ENCODE assay signal across 8 mouse cellular contexts in the genomic region with DNA sequence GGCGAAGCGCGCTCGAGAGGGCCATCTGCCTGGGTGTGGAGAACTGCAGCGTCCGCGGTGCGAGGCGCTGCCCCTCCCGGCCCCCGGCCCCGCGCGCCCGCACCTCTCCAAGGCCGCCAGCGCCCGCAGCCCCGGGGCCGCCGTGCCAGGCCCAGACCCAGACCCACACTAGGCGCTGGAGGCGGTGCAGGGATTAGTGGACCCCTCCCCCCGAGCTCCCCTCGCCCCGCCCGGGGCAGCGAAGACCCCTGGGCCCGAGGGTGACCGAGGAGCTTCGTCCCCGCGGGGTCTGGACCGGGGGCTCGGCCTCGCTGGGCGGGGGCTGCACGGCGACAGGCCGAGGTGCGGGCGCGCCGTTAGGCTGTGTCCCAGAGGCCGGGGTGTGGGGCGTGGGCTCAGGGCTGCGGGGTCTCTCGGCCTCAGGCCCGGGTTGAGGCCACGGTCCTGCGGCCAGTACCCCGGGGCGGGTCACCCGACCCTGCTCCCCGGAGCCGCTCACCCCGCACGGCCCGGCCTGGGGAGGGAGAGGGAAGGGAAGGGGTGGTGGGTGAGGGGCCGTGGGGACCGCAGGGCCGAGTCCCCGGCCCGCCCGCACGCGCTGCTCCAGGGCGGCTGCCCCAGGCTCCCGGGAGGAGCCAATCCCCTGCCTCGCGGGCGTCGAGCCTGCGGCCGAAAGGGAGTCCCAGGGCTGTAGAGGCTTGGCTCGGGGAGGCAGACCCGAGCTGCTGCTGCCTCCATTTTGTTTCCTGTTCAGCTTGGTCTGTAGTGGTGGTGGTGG. TPM values are rescaled to one million over a fixed set of nuclear protein-coding genes. Genes with fewer than 3 reads are reported as not detected.
A peak's percentile ranks its signal among the peaks of the same experiment; 100 is the strongest.
DNase-seq lines count a peak whose midpoint lies in the region.

No protein-coding gene starts in this region.

- H3K27ac ChIP-seq in hindbrain, embryonic 10.5 days = peak overlapping the region; percentile 100

- no peaks in the 10 kb centered on the region for H3K9me3 ChIP-seq in hindbrain, embryonic 10.5 days

- peak; percentile 79 for DNase-seq in adrenal gland, postnatal 14 days
- peak; percentile 82 to 88 for DNase-seq in cerebellum, postnatal 25 days
- peak; percentile 30 to 65 for DNase-seq in frontal cortex, postnatal 10 days (ENCODE audit: low spot score in 2 of 2)
- peak; percentile 84 for DNase-seq in hindbrain, embryonic 10.5 days (ENCODE audit: low spot score)
- DNase-seq in layer of hippocampus, postnatal 10 days (ENCODE audit: low spot score in 2 of 2) = peak; percentile 67 to 73
- peak; percentile 34 for DNase-seq in lung, postnatal 36 days
- DNase-seq in retina, embryonic 14.5 days (ENCODE audit: low spot score) = peak; percentile 78
- no peak for DNase-seq in MN1 (ENCODE audit: low spot score)

- peaks cover 48% of the 10 kb centered on the region for H3K4me1 ChIP-seq in hindbrain, embryonic 10.5 days (replicated peaks)

- peak overlapping the region; percentile 89 for H3K4me3 ChIP-seq in hindbrain, embryonic 10.5 days

- no peaks in the 10 kb centered on the region for H3K27me3 ChIP-seq in hindbrain, embryonic 10.5 days (ENCODE audit: insufficient read depth, poor library complexity, severe bottlenecking)

- under 1% methylated on average over 77 of the region's 77 CpGs for WGBS in hindbrain, embryonic 10.5 days

- H3K36me3 ChIP-seq in hindbrain, embryonic 10.5 days = peaks cover 23% of the 10 kb centered on the region

RNA-seq across cellular contexts. Expression of a gene that starts 0.8 kb away (rescaled TPM):
- total RNA-seq in adrenal gland, postnatal 14 days (2021) = 120 and 132 TPM in 2 replicates
- polyA plus RNA-seq in hindbrain, embryonic 10.5 days (2016; fragmentation: Nextera tagmentation; extraction: Ambion mirVana) = 69.3 and 73.9 TPM in 2 replicates
- total RNA-seq in layer of hippocampus, postnatal 10 days (2021) = 100 to 1,000 TPM; 153 to 156 TPM

RNA-seq across cellular contexts. Expression of a gene that starts 57.9 kb away (rescaled TPM):
- total RNA-seq in adrenal gland, postnatal 14 days (2021) = 39.2 and 46.7 TPM in 2 replicates
- polyA plus RNA-seq in hindbrain, embryonic 10.5 days (2016; fragmentation: Nextera tagmentation; extraction: Ambion mirVana) = 0.67 and 1.3 TPM in 2 replicates
- total RNA-seq in layer of hippocampus, postnatal 10 days (2021) = under 1 TPM; 0.41 to 0.58 TPM

Comparison
In these comparisons a context has a peak if more than half of its experiments do, and no peak if none do; other contexts are left out.
1. RNA of a gene that starts 57.9 kb away (total RNA-seq): 39.2 to 46.7 TPM in adrenal gland, postnatal 14 days; 0.41 to 0.58 TPM in layer of hippocampus, postnatal 10 days; every median in the first group is over 10 times any median in the second.